Comparison of ENCODE assay signal across 12 mouse cellular contexts in genomic region chr11:106588781-106589180, GRCm38 (mm10). TPM values are rescaled to one million over a fixed set of nuclear protein-coding genes. Genes with fewer than 3 reads are reported as not detected.
DNase-seq lines count a peak whose midpoint lies in the region.
"Had no signal": no experiment of that assay in that cellular context is flagged by ENCODE, and none has a peak within 500 bp of the region (broad histone marks: within the 10 kb centered on the region; RNA-seq: fewer than 3 reads in every experiment).

No protein-coding gene starts in this region.

- peak; percentile 93 for DNase-seq in heart, adult 11 months
- no peak for DNase-seq in heart, adult 8-10 months (ENCODE audit: low spot score)
- DNase-seq in 3134 (ENCODE audit: extremely low read depth, insufficient read length, low spot score) = peak; percentile 60
- DNase-seq in NIH3T3 (ENCODE audit: low read depth) = peak; percentile 71
- peak; percentile 22 for DNase-seq in heart, postnatal 4 days
- no peak for DNase-seq in ovary, postnatal 10 days (ENCODE audit: low spot score)
- no peak for DNase-seq in cerebellum, adult 18-20 months
- DNase-seq: adrenal gland, adult 8-10 months; cerebellum, postnatal 25 days; layer of hippocampus, adult 9-11 months; lung, postnatal 4 days; thymus, postnatal 36 days had no signal

RNA-seq across cellular contexts. Expression of gene Tex2, which starts 24.4 kb away (rescaled TPM):
- 10 to 100 TPM; 37.9 to 56.9 (median 45.0) TPM for total RNA-seq in heart, adult 8-10 months (2022)
- 10 to 100 TPM; 37.6 to 45.2 TPM for total RNA-seq in heart, postnatal 4 days (2021)

Comparison
In these comparisons a context has a peak if more than half of its experiments do, and no peak if none do; other contexts are left out.
1. DNase-seq: peak in heart, adult 11 months (single experiment), 3134 (single experiment), NIH3T3 (single experiment) and heart, postnatal 4 days (single experiment); none in heart, adult 8-10 months (single experiment), ovary, postnatal 10 days (single experiment) and cerebellum, adult 18-20 months (0 of 2).